Mouse (Mus musculus) heart, postnatal 10 days (tissue): ENCODE data around the gene Dgka. TPM values are rescaled to one million over a fixed set of nuclear protein-coding genes. Genes with fewer than 3 reads are reported as not detected.
A peak's percentile ranks its signal among the peaks of the same experiment; 100 is the strongest.
"Not testable (repeated sequence)": the region's sequence is repeated elsewhere in the genome, so short reads cannot be mapped to it uniquely, and the experiment has no call there.

Experiments used
- DNase-seq, 2 experiments: peaks; one replicate each; pipeline ENCODE4 v3.0.0; 2021
- intact Hi-C: fragments of 180-260 bp; cut with DNase I; formaldehyde crosslinking; loops from one replicate; pipeline ENCODE4 v1.15.1; 2025
- total RNA-seq, 2 experiments: library from RNA; stranded (reverse); gene quantifications; 2 replicates each; pipeline ENCODE4 v1.2.3; 2021

The Dgka gene
- total RNA-seq, 2 experiments from 2014 or later: 10.3 to 11.9 TPM

DNA sequence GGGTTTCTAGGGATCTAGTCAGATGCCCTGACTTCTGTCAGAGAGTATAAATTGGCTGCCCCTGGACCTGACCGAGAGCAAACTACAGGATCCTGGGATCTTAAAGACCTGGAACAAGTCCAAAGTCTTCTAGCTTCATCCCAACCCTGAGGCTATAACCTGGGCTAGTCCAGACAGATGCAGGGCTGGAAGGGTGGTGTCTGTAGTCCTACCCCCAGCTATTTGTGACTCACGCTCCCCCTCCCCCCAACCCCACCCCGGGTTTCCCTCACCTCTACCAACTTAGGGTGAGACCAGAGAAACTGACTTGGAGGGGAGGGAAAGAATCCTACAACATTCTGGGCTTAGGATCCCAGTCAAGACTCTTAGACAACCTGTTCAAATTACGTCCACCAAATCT is 2.0 kb downstream of the Dgka start:
- intact Hi-C loops: no loop called here
- no peak for DNase-seq

DNA sequence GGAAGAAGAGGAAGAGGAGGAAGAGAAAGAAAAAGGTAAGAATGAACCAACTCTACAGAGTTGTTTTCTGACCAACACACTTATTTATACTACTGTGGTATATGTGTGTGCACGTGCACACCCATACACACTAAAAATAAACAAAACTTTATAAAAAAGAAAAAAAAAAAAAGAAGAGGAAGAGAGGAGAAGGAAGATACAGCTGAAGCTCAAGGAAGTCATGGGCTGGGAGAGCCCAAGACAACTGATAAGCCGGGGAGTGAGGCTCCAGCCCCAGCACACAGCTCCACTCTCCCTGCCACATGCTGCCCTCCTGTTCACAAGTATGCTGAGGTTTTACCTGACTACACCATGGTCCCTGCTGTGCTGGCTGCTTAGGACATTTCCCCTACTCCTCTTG is 4.4 kb downstream of the Dgka start:
- intact Hi-C loops: no loop called here
- no peak for DNase-seq

DNA sequence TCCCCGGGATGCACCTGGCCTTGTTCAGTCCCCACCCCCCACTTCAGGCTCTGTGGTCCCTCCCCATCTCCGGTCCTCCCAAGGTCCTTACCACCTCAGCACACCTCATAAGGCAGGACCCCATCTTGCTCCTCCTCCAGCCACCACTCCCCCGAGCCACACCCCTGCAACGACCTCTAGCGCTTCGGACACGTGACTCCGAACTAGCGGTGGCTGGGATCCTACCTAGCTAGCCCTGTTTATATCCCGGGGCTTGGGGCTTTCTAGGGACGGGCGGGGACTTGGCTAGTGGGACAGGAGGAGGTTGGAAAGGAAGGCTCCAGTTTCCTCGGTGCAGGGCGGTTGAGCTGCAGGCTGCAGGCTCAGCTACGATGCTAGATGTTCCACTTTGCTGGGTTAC is 7.2 kb downstream of the Dgka start:
- intact Hi-C loops: loop anchor here (10.0 kb wide), 1 partner anchor 237 kb away; no protein-coding TSS in a partner anchor

DNA sequence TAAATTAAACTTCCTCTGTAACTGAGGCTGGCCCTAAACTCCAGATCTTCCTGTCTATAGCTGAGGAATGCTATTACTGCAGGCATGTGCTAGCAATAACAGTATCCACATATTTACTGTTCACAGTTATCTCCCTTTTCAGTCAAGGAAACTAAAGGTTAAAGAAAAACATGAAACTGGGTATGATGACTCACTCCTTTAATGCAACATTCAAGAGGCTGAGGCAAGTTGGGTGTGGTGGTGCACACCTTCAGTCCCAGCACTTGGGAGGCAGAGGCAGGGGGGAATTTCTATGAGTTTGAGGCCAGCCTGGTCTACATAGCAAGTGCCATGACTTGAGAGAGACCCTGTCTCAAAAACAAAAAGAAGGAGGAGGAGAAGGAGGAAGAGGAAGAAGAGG is 12.7 kb downstream of the Dgka start:
- no peak for DNase-seq
- intact Hi-C loops: loop anchor here (2.0 to 10.0 kb wide), 2 partner anchors 163 to 243 kb away; no protein-coding TSS in a partner anchor

More for the DNA sequence above, 7.2 kb downstream of the Dgka start:
- DNase-seq: peak in 1 of 2 experiments; percentile 13

DNA sequence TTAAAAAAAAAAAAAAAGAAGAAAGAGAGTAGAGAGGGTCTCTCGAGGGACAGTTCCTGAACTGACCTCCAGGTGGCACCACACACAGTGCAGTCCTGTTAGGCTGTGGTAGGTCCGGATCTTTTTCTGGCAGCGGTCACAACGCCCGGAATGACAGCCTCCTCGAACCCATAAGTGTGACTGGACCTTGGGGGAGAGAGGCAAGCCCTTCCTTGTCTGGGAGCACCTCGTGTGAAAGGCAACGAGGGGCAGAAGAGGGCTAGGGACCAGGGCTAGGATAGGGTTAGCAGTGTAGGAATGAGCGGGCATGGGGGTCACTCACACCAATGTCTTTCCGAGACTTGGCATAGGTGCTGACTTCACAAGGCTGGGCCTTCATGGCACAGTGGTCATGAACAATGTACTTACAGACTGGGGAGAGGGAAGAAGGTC is 13.6 kb downstream of the Dgka start:
- intact Hi-C loops: loop anchor here (2.0 to 10.0 kb wide), 2 partner anchors 164 to 244 kb away; no protein-coding TSS in a partner anchor

DNA sequence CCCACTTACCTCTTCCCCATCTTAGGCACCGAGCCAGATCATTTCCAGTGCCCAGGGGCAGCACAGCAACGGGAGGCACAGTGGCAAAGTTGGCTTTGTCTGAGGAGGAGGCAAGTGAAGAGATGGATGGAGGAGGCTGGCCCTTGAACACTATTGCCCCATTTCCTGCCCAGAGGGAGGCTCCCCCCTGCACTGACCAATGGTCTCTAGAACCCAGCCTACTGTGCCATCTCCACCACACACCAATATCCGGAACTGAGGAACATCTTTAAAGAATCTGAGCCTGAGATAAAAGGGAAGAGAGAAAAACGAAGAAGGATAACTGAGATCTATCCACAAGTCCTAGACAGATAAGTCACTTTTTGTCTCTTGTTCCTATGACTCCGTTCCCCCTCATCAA is 16.6 kb downstream of the Dgka start:
- DNase-seq: no peak
- intact Hi-C loops: no loop called here

More for the DNA sequence above, 13.6 kb downstream of the Dgka start:
- peak; percentile 75 to 89 for DNase-seq

DNA sequence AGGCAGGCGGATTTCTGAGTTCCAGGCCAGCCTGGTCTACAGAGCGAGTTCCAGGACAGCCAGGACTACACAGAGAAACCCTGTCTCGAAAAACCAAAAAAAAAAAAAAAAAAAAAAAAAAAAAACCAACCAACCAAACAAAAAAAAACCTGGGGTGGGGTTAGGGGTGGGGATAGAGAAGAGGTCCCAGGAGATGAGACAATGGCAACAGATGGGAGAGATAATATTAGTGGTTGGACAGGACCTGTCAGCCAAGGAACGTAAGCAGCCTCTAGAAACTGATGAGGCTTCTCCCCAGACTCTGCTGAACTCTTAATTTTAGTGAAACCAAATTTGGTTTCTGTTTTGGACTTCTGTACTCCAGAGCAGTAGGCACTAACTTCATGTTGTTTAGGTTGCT is 19.2 kb downstream of the Dgka start:
- intact Hi-C loops, DNase-seq: not testable (repeated sequence)

DNA sequence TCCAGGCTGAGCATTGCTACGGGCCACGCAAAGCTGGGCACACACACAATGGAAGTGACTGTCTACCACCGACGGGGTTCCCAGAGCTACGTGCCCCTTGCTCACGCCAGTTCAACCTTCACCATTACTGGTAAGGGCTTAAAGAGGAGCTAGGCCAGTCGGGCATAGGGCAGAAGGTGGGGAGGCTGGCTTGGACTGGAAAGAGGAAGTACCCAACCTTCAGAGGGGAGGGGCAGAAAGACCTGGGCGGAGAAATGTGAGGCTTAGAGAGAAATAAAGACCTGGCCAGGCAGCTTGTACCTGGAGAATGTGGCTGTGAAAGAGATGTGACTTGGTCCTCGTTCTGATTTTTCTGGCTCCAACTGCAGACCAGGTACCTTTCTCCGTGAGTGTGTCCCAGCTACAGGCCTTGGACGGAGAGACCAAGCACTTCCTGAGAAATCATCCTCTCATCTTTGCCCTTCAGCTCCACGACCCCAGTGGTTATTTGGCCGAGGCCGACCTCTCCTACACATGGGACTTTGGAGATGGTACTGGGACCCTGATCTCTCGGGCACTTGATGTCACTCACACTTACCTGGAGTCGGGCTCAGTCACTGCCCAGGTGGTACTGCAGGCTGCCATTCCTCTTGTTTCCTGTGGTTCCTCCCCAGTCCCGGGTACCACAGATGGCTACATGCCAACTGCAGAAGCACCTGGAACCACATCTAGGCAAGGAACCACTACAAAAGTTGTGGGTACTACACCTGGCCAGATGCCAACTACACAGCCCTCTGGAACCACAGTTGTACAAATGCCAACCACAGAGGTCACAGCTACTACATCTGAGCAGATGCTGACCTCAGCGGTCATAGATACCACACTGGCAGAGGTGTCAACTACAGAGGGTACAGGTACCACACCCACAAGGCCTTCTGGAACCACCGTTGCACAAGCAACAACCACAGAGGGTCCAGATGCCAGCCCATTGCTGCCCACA is 28.8 kb downstream of the Dgka start:
- no peak for DNase-seq
- intact Hi-C loops: no loop called here

DNA sequence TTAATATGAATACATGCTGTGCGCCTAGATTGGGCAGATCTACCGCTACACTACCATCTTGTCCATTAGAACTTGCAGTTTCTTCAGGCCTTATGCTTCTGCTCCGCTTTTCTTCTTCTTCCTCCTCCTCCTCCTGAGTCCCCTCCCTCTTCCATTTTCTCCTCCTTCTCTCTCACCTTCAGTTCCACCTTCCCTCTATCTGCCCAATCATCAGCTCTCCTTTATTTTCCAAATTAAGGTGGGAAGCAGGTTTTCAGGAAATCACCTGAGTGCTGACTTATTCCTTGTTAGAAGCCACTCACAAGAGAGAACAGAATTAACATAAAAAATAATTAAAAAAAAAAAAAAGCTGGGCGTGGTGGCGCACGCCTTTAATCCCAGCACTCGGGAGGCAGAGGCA is 33.3 kb downstream of the Dgka start:
- DNase-seq, intact Hi-C loops: not testable (repeated sequence)

DNA sequence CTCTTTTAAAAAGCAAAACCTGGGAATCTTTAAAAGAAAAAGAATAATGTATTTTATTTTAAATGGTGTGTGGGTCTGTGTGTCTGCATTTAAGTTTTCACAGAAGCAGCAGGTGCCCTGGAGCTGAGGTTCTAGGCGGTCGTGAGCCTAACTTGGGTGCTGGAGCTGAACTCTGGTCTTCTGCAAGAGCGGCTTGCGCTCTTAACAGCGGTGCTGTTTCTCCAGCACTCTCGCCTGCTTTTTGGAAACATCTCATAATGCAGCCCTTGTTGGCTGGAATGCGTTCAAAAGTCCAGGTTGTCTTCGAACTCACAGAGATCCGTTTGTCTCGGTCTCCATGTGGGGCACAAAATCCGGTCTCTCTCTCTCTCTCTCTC is 39.4 kb downstream of the Dgka start:
- peak in 1 of 2 experiments; percentile 28 for DNase-seq
- intact Hi-C loops: loop anchor here (2.0 kb wide), 1 partner anchor 39 kb away; the partner anchor contains the start of gene Dgka

DNA sequence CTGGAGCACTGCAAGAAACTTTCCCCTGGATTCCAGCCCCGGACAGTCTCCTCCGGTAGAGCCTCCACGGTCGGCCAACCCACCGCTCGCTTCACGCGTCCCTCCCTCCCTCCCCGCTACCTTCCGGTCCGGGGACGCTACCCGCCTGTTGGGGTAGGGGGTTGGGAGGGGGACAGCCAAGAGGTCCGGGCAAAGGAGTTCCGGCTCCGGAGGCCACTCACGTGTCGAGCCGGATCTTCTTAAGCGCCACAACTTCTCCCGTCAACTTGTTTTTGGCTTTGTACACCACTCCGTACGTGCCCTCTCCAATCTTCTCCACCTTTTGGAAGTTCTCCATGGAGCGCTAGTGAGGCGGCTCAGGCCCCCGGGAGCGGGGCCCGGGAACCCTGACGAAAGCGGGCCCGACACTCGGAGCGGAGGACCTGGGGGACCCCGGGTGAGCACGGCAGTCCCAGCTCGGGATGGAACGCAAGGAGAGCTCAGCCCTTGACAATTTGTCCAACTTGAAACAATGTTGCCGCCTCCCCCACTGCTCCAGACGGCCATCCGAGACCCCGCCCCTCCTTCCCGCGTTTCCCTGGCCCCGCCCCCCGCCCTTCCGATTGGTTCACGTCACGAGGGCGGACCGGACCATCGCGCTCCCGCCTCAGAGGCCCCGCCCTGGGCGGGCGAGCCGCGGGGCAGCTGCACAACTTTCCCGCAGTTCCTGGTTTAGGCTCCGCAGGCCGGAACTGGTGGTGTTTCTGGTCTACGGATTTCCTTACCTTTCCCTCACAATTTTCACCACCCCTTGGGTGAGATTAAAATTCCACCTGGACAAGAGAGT is 40.0 kb downstream of the Dgka start, which contains the start of gene Cdk2:
Gene Cdk2 (minus strand): TSS at position 541 of the 826 bp plus-strand sequence.
- peak; percentile 94 for DNase-seq
- intact Hi-C loops: loop anchor here (2.0 kb wide), 1 partner anchor 40 kb away; the partner anchor contains the start of gene Dgka

DNA sequence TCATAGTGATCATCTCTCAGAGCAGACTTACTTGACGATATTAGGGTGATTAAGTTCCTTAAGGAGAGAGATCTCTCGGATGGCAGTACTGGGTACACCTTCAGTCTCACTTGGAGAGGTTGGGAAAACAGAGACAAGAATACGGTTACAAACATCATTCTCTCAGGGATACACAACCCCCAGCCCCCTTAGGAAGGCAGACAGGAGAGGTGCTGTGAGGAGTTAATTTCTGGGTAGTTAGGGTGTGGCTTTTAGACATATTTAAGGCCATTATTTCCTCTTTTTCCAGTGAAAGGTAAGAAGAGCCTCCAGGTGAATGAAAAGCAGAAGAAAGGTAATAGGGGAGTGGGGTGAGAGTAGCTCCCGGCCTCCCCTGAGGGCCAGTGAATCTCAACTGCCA is 40.8 kb downstream of the Dgka start, which contains the start of gene Pmel:
Gene Pmel (plus strand): TSS at position 301 of the 400 bp plus-strand sequence.
- DNase-seq: no peak

DNA sequence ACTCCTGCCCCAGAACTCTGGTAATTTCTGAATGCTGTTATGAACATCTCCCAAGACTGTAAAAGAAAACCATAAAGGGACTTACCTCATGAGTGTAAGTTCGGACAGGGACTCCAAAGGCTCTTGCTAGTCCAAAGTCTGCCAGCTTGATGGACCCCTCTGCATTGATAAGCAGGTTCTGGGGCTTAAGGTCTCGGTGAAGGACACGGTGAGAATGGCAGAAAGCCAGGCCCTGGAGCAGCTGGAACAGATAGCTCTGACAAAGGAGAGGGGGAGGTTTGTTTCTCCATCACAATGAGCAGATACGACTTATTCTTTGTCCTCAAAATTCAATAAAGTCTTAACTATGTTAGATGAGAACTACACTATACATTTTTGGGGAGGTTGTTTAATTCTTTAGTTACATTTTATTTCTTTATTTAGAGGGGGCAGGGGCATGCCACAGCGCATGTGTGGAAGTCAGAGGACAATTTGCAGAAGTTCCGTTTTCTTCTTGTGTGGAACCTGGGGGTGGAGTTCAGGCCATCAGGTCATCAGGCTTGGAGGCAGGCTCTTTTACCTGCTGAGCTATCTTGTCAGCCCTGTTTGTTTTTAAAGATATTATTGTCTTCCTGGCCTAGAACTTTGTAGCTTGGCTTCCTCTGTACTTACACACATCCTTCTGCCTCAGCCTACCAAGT is 42.2 kb downstream of the Dgka start:
- intact Hi-C loops: no loop called here
- no peak for DNase-seq

More for the DNA sequence above, 40.8 kb downstream of the Dgka start, which contains the start of gene Pmel:
- intact Hi-C loops: loop anchor here (2.0 kb wide), 1 partner anchor 41 kb away; the partner anchor contains the start of gene Dgka

DNA sequence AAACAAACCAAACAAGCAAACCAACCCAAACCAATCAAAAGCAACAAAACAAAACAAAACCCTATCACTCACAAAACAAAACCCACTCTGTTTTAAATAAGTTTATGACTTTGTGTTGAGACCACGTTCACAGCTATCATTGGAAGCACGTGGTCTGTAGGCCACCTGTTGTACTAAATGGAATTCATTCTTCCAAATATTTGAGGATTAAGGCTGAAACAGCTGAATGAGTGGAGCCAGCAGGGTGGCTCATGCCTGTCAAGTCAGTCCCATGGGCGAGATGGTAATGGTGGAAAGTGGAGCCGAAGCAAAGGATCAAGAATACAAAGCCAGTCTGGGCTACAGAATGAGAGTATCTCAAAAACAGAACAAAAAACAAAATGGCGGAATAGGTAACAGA is 43.9 kb downstream of the Dgka start:
- DNase-seq: no peak
- intact Hi-C loops: no loop called here

DNA sequence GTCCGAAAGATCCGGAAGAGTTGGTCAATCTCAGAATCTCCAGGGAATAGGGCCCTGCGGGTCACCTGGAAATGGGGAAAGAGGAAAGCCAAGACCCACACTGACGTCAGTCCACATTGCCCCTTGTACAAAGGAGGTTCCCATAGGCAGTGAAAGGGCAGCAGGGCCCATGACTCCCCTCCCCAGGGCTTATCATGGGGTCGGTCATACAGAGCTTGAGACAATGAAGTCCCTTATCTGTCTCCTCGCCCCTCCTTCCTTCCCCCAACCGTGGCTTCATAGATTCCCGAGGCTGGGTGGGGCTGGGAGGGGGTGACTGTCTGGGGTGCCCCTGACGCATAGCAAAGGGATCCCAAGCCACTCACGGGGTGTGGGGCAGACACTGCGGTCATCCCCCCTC is 45.0 kb downstream of the Dgka start:
- intact Hi-C loops: no loop called here
- DNase-seq: no peak

DNA sequence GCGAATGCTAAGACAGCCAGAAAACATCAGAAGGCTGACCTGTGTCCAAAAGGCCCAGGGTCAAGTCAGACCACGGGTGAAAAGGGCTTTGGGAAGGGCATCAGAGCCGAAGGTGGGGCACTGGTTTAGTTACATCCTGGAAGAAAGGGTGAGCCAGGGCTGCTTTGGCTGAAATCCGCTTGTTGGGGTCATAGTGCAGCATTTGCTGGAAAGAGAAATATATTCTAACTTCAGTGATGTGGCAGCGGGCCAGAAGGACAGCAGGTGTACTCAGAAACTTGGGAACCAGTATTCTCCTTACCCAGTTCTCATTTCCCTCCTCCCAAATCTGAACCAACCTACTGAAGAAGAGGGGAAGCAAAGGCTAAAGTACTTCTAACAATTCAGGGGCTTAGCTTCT is 45.6 kb downstream of the Dgka start:
- intact Hi-C loops: no loop called here
- DNase-seq: no peak

DNA sequence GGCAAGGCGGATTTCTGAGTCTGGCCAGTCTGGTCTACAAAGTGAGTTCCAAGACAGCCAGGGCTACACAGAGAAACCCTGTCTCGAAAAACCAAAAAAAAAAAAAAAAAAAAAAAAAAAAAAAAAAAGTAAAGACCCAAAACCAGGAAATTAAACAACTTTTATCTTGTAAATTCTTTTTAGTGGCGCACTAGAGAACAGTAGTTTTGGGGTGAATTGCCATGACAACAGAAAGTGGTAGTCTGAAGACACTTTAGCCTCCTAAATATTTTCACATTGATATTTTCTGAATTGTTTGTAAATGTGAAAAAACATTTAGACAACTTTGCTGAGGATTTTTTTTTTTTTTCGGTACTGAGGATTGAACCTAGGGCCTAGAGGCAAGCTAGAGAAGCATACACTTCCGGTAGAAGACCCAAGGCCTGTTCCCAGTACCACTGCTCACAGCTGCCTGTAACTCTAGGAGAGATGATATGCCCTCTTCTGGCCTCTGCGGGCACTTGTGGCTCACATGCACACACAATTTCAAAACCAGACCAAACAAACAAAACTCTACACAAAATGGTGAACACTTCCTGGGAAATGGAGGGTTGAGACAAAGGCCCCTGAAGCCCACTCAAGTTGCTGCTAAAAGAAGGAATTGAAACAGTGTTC is 47.5 kb downstream of the Dgka start:
- intact Hi-C loops: no loop called here
- DNase-seq: no peak

DNA sequence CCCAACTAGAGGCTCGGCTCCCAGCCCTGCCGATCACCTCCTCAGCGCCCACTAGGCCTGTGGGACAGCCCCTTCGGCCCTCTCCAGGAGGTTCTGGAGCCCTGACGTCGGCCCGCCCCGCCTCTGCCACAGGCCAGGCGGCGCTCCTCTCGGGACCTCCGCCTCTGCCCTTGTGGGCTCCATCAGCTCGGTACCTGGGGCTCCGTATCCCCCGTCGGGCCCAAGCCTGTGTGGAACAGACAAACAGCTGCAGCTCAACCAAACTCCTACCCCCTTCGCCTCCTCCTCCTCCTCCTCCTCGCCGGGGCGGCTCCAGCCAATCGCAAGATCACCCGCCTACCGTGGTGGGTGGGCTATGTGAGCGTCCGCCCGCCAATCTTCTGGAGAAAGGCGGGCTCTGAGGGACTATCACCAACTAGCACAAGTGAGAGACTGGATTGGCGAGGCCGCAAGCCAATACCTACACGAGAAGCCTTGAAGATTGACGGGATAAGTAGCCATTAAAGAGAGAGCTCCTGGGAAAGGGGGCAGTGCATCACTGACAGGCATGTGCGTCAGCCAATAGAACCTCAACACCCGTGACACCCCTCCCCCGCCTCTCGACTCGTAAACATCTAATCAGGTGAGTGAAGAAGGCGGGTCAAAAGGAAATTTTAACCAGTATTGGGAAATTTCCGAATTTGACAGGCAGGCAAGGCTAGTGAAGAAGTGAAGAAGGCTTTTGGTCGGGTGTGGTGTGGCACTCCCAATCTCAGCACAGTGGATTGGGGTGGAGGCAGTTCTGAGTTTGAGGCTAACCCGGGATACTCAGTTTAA is 48.5 kb downstream of the Dgka start, which contains the start of gene Rab5b:
Gene Rab5b (minus strand): TSS at position 273 of the 816 bp plus-strand sequence.
- intact Hi-C loops: no loop called here
- peak; percentile 98 to 99 for DNase-seq
